Mouse (Mus musculus) brain, embryonic 14.5 days (tissue): ENCODE results near the gene Fam198b.

ENCODE experiments used
- CTCF ChIP-seq: fragments of 200-500 bp; IDR thresholded peaks from 2 replicates; pipeline ENCODE4 v1.5.1; 2012; ENCODE audit warnings: inconsistent platforms, mild to moderate bottlenecking, moderate library complexity, borderline replicate concordance; ENCODE audit not compliant: insufficient read depth, insufficient read length; ENCODE audit errors: extremely low read depth
- POLR2A ChIP-seq: fragments of 200-500 bp; IDR thresholded peaks from 2 replicates; pipeline ENCODE4 v1.6.1; 2012; ENCODE audit warnings: mild to moderate bottlenecking, inconsistent platforms, borderline replicate concordance; ENCODE audit not compliant: poor library complexity, insufficient read depth, insufficient read length, severe bottlenecking; ENCODE audit errors: extremely low read depth

- no peak for TF ChIP-seq CTCF
- TF ChIP-seq POLR2A = no peak
Measured at GRCm38 (mm10) chr3:79911166-79911565, 26.8 kb downstream of the Fam198b start.
